Mouse (Mus musculus) right cerebral cortex, adult 2 months (tissue): ENCODE data around the gene Olfr480.

Source experiments
- DNase-seq, 2 experiments: peaks; one replicate each; pipeline ENCODE4 v3.0.0; 2021 to 2022; ENCODE audit warnings: low spot score in 2 of 2

The Olfr480 gene

GRCm38 (mm10) chr7:108067246-108067645 is at the start of gene Olfr480:
TSS of gene Olfr480 (minus strand) at chr7:108067346.
- DNase-seq: no peak

GRCm38 (mm10) chr7:108100549-108100948 is 33.4 kb upstream of the Olfr480 start, which contains the start of gene Olfr483:
TSS of gene Olfr483 (plus strand) at chr7:108100849.
- no peak for DNase-seq

- no peak for DNase-seq
Measured at GRCm38 (mm10) chr7:108097486-108097885, 30.3 kb upstream of the Olfr480 start, which contains the start of gene Olfr482. TSS of gene Olfr482 (minus strand) at chr7:108097586.

- no peak for DNase-seq
Measured at GRCm38 (mm10) chr7:108079555-108079954, 12.4 kb upstream of the Olfr480 start, which contains the start of gene Olfr481. TSS of gene Olfr481 (plus strand) at chr7:108079855.

- no peak for DNase-seq
Measured at GRCm38 (mm10) chr7:108050393-108050792, 16.8 kb downstream of the Olfr480 start, which contains the start of gene Olfr479. TSS of gene Olfr479 (plus strand) at chr7:108050693.

GRCm38 (mm10) chr7:108033889-108034288 is 33.3 kb downstream of the Olfr480 start, which contains the start of gene Olfr478:
TSS of gene Olfr478 (minus strand) at chr7:108033989.
- DNase-seq: no peak
